Mouse (Mus musculus) frontal cortex, postnatal 36 days (tissue): ENCODE data around the gene Syt3.

Source experiments
- DNase-seq, 2 experiments: peaks; one replicate each; pipeline ENCODE4 v3.0.0; 2022; ENCODE audit warnings: low spot score in 2 of 2

Gene Syt3

DNA sequence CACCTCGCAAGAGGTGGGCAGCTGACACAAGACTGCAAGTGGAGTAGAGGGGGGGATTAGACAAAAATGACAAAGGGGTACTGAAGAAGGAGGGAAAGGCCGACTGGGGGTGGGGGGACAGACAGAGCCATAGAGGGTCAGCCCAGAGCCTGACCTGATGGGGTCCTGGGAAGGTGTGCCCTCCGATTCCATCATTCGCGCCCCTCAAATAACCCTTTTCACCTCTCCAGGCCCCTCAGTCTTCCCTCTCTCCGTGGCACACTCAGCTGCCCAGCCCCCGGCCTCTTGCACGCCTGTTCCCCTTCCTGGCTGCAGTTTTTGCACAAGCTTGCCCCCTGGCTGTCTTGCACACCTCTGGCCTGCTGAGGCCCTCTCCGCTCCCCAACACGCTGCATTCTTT, 26.4 kb upstream of the Syt3 start:
- DNase-seq, result no peak

DNA sequence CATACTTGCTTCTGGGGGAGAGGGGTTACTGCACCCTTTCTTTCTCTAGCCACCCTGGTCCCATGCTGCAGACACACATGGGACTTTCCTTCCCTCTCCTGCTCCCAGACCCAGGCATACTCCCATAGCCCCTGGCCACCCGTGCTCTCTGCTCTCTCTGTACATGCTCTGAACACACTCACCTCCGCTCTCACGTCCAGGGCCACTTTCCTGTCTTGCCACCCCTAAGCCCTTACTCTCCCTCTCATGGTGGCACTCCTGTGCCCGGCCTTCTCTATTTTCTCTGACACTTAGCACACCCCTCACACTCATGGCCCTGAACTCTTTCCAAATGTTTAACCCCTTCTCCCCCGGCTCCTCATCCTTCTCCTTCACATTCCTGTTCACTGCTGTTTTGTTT, 25.9 kb upstream of the Syt3 start:
- DNase-seq, result no peak

DNA sequence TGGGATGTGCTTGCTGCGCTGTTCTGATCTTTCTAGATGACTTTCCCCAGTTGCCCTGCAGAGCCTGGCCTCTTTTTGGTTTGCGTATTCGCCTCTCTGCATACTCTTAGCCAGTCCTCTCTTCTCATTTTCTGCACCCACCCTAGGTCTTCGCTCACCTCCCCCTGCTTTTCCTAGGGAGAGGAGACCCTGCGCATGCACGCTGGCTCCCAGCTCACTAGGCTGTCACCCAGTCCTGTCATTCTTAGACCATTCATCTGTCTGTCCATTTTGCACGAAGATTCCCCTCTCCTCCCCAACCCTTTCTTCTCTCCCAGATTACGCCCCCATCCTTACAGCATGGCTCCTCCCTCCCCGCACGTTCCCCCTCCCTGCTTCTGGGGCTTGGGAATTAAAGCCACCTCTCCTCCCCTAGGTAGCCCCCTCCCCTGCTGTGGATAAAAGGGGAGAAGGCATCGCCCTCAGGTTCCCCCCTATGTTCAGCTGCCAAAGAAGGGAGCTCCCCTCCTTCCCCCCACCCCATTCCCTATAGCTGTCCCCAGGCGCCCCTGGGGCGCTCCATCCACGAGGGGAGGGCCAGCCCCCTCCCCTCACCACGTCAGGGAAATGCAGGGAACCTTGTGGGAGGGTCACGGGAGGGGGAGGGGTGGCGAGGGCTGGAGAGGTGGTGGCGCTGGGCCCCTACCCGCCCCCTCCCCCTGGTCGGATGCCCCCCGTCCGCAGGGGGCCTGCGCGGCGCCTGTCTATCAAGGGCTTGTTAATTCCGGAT, 24.8 kb upstream of the Syt3 start:
- no peak for DNase-seq

DNA sequence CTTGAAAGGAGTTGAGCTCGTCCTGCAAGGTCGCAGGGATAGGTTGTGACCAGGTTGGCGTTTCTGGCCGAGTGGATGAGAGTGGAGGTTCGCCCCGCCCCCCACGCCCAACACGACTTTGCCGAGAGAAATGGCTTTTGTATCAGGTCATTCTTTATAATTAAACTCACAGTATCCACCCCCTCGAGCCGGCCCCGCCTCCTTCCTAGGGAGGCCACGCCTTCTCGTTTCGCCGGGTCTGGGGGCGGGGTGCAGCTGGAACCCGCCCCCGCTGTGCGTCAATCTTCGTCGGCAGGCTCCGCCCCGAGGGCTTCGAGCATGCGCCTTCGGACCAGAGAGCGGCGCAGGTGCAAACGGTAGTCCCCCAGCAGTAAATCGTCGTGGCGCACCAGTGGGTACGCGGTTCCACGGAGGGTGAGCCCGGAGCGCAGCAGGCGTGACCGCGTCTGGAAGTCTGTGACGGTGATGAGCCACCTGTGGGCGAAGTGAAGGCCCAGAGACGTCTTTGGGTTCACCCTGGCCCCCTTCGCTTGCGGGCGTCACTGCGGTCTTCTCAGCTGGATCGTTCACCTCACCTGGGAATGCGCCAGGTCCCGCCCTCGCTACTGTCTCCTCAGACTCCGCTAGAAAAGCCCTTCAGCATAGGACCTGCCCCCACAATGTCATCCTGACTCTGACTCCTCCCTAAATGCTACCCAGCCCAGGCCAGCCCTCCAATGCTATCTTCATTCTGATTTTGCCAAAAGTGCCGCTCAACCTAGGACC, 23.8 kb upstream of the Syt3 start:
- DNase-seq, result peak; percentile 97

DNA sequence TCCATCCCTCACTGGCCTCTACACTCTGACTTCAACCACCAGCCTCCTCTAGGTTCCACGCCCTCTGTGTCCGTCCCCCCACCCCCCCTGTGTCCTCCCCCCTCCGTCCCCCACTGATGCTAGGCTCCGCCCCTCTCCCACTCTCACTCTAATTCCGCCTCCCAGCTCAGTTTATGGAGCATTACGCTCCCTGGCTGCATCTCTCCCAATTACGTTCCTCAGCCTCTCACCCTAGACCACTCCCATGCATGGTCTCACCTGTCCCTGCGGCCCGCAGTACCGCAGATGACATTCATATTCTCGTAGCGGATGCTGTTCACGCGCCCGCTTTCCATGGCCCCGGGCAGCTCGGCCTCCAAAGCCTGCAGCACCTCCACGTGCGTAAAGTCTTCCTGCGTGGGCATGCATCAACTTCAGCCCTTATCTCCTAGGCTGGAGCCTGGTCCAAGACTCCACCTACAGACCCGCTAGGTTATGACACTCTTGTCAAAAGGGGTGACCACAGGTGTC, 23.1 kb upstream of the Syt3 start:
- DNase-seq, result no peak

DNA sequence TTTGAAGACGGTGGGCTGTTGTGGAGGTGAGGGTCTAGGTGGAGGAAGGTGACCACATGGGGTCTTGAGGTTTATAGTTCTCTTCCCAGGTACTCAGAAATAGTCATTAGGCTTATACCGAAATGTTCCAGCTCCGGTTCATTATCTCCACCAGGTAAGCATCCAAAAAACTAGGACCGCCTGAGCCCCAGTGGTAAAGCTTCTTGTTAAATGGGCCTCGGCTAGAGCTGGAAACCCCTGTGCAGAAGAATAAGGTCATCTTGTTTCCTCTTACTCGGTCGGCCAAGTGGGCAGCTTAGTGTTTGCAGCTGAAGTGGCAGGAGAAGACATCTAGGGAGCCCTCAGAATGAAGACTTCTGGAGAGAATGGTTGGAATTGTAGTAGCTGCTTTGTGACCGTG, 11.2 kb upstream of the Syt3 start:
- no peak for DNase-seq

DNA sequence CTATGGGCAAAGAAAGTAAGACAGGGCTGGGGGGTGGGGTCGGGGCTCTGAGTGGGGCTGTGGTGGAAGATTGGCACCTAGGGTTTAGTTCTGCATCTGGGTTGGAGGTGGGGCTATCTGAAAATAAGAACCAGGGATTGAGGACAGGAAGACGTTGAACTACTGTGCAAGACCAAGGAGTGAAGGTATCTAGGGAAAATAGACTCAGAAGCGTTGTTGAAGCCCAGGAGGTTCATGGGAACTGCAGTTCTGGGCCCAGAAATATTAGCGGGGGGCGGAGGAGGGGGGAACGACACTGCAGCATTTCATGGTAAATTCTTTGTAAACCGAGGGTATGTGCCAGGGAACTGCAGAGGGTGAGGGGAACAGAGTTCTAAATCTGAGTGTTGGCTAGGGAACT, 10.4 kb upstream of the Syt3 start:
- no peak for DNase-seq

DNA sequence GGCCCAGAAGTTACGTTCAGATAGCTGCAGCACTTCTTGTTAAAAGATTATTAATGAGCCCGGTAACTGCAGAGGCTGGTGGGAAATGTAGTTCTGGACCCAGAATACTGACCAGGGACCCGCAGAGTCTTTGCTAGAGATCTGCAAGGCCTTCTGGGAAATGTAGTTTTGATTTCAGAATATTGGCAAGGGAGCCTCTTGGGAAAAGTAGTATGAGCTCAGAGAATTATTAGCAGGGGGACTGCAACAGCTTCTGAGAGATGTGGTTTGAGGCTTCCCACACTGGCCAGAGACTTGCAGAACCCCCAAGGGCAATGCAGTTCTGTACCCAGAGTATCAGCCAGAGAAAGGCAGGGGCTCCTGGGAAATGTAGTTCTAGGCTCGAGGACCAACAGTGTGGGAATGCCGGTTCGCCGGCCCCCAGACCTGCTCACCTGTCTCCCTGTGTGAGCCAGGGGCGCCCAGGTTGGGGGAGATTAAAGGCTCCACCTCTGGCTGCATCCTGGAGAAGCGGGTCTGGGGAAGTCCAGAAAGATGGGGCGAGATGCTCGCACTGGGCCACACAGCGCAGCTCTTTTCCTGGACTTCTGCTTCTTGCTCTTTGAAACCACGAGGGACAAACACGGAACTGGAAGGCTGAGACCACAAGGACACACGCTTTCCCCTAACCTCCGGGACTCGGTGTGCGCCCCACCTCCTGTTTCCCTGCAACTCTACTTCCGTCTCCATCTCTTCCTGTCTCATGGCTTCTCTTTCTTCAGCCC, 9.8 kb upstream of the Syt3 start:
- peak; percentile 86 to 97 for DNase-seq

DNA sequence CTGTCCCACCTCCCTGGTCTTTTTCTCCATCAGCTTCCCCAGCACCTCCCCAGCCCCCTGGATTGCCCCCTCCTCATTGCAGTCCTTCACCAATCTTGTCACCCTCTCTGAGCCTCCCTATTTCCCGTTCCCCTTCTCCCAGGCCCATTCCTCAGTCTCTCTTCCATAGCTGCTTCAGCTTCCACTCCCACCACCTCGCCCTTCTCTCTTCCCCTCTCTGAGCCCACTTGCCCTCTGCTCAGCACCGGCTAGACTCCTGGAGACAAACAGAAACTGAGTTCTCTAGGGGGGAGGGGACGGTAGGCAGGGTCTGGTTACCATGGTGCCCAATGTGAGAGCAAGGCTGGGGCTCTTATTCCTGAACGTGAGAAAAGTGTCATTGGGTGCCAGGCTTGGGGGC, 9.1 kb upstream of the Syt3 start:
- DNase-seq, result no peak

DNA sequence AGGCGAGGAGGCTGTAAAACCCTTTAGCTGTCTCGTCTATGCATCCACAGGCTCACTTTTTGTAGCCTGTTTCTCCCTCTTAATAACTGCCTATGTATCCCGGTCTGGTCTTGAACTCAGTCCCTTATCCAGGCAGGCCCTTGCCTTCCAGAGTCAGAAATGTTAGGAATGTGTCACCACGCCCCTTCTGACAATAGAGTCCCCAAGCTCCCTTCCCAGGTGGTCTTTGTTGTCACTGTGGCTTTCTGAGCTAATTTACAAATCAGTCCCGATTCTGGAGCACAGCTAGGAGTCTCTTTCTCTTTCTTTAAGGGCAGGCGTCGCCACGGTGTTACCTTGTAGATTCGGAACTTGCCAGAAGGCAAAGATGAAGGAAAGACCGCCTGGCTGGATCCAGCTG, 8.7 kb upstream of the Syt3 start:
- no peak for DNase-seq

DNA sequence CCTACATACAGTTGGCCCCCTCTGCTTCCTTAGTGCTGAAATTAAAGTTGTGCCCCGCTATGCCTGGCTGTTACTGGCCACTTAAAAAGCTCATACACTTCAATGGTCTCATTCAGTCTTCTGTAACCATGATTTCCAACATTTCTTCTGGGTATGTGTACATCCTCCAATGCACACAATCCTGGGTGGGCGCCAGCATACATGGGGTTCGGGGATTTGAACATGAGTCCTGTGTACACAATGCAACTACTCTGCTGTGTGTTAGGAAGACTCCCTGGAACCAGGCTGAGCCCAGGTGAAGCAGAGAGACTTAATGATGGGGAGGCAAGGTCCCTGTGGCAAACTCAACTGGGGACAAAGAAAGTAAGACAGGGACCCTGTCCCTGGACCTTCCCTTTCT, 8.1 kb upstream of the Syt3 start:
- DNase-seq, result no peak

DNA sequence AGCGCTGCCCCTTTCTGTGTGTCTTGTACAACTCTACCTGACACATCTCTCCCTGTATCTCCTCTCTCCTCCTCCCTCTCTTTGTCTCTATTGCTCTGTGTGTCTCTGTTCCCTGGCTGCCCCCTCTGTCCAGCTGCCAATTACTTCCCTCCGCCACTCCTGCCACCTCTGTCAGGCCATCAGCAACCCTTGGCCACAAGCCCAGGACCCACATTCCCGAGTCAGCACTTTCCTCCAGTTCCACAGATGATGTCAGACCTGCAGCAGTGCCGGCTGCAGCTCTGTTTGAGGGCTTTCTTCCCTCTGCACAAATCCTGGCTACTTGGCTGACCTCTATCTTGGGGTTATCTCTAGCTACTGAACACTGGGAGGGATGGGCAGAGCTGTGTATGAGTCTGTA, 5.6 kb upstream of the Syt3 start:
- DNase-seq, result no peak

DNA sequence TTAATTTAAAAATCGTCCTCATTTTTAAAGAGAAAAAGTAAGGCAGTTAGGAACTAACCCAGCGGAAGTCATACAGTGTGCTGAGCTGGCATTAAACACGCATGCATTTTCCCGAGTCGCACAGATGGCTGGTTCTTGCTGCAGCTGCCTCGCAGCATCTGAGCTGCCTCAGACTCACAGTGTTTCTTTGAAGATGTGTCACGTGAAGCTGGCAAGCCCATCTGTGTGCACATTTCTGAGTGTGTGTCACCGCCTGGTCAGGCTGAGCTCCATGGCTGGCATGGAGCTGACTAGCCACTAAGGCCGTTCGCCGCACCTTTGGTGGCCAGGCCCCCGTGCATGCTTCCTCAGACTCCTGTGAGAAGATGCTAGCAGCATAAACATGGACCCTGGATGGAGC, 1.4 kb upstream of the Syt3 start:
- DNase-seq, result peak; percentile 81 to 92

DNA sequence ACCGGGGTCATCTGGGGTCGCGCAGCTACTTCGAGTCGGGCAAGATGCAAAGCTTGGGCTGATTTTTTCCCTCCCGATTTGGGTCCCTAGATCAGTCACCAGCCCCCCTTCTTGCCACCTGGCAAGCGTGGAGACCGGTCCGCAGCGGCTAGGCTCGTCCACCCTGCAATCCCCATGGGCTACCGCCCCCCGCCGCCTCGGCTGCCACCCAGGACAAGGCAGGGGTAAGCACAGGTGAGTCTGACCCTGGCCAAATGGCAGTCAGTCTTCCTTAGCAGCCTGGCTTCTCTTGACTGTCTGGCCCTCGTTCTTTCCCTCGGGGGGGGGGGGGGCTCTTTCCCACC, 786 bp downstream of the Syt3 start:
- no peak for DNase-seq

DNA sequence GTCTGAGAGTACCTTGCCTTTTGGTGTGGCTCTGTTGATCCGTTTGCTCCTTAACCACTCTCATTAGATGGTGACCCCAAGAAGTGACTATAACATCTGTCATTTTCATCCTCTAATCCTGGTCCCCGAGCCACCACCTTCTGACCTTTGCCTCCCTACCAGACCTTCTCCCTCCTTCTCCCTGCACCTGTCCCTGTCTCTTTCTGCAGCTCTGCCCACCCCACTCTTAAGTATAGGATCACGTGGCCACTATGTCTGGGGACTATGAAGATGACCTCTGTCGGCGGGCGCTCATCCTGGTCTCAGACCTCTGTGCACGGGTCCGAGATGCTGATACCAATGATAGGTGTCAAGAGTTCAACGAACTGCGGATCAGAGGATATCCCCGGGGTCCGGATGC, 1.8 kb downstream of the Syt3 start, which contains the start of gene 1700008O03Rik:
Gene 1700008O03Rik, minus strand, starts transcription at position 101 of the 400 bp plus-strand sequence.
- no peak for DNase-seq

DNA sequence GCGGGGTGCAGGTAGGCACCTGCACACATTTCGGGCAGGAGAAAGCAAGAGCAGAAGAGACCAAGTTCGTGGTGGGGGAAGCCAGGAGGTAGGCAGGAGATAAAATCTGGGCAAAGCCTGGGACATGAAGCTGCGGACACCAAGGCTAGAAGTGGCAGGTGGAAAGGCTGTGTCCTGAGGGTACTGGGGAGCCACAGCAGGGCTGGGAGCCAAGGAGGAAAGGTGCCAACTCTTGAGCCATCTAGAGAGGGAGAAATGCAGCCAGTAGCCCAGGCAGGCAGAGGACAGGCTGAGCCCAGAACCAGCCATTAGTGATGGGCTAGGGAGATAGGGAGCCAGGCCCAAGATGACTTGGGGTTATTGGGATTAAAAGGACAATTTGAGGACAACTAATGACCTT, 7.9 kb downstream of the Syt3 start:
- DNase-seq, result no peak

DNA sequence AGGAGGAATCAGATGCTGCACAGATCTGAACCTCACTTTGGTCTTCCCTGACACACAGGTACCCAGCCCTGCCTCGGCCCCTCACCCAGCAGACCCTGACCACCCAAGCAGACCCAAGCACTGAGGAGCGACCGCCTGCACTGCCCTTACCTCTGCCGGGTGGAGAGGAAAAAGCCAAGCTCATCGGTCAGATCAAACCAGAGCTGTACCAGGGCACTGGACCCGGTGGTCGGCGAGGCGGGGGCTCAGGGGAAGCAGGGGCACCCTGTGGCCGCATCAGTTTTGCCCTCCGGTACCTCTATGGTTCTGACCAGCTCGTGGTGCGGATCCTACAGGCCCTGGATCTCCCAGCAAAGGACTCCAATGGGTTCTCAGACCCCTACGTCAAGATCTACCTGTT, 8.4 kb downstream of the Syt3 start:
- no peak for DNase-seq

DNA sequence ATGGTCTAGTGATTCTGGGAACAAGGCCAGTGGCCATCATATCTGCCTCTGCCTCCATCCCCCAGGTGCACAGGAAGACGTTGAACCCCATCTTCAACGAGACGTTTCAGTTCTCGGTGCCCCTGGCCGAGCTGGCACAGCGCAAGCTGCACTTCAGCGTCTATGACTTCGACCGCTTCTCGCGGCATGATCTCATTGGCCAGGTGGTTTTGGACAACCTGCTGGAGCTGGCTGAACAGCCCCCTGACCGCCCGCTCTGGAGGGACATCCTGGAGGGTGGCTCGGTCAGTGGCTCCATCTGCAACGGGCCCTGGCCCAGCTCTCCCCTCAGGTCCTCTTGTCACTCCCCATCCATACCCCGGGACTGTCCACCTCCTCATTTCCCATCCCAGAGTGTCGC, 9.4 kb downstream of the Syt3 start:
- no peak for DNase-seq

DNA sequence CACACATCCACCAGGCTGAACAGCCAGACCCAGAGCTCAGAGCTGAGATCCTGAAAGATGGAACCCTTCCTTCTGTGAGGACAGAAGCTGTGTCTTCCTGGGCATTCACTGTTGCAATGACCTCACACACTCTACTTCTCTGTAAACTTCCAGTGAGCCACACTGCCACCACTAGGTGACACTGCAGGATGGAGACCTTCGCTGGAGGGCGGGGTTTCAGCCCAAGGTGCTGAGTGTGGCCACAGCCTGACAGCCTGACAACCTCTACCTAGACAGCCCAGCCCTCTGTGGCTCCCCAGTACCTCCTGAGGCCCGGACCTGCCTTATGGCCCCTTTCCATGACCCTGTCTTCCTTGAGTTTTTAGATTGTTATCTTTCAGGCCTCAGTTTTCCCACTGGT, 14.7 kb downstream of the Syt3 start:
- peak; percentile 44 to 61 for DNase-seq

DNA sequence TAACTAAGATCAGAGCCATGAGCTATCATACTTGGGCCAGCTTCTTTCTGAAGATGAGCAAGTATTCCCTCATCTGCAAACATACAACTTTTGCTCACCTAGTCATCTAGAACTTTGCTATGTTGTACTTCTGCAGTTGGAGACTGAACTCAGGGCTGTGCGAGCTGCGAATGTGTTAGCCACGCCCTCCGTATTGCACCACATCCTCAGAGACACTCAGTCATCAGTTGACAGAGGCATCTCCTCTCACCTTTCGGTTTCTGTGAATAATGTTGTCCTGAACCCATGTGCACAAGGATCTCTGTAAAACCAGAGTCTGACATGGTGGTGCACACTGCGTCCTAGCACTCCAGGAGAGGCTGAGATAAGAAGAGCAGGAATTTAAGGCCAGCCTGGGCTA, 17.8 kb downstream of the Syt3 start:
- DNase-seq, result no peak

DNA sequence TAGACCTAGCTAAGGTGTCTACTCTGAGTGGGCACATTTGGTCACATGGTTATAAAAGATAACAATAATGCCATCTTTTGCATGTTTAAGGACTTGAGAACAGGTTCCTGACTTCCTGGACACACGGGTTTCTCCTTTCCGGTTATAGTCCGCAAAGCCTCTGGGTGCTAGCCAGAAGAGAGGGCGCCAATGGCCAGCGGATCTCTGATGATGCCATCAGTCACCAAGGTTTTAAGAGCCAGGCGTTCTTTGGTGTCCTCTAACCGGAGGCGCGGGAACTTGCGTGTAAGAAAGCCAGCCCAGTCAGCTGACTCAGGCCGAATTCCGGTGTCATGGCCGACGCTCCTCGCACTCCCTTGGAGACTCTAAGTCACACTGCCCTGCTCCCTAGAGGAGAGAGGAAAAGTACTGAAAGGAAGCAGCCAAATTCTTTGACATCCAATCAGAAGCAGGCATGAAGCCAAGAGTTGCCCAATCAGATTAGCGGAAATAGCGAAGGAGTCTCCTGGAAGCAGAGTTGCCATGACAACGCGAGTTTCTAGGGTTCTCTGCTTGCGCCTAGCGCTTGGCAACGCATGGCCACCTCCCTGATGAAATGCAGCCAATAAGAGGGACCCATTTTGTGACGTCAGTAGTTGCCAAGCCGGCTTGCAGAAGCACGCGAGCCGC, 21.6 kb downstream of the Syt3 start:
- peak; percentile 92 to 98 for DNase-seq

DNA sequence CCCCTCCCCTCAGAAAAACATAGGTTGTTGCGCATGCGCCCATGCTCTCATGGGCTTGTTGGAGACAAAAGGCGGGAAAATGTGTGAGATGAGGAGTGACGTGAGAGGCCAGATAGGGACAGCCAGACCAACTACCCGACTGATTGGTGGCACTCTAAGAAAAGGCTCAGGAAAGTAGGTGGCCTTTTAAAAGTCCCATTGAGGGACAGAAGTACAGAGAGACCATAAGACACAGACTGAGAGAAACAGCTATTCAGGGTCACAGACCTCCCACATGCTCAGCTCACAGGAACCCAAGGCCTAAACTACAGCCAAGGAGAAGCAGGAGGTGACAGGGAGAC, 22.1 kb downstream of the Syt3 start:
- DNase-seq, result no peak
